Mouse (Mus musculus) right cerebral cortex, postnatal 14 days (tissue): ENCODE measurements around the gene Il1rl2.
"Not testable (repeated sequence)": the region's sequence is repeated elsewhere in the genome, so short reads cannot be mapped to it uniquely, and the experiment has no call there.

Source experiments
- DNase-seq: peaks from one replicate; pipeline ENCODE4 v3.0.0; 2022

The Il1rl2 gene

GRCm38 (mm10) chr1:40324457-40324856 is at the start of gene Il1rl2:
Gene Il1rl2, plus strand, starts transcription at chr1:40324610.
- no peak for DNase-seq

- DNase-seq, result no peak
Measured at GRCm38 (mm10) chr1:40275285-40276013, 49.0 kb upstream of the Il1rl2 start.

GRCm38 (mm10) chr1:40277944-40278343 is 46.5 kb upstream of the Il1rl2 start:
- no peak for DNase-seq

- no peak for DNase-seq
Measured at GRCm38 (mm10) chr1:40278720-40279119, 45.7 kb upstream of the Il1rl2 start.

GRCm38 (mm10) chr1:40279182-40279743 is 45.1 kb upstream of the Il1rl2 start:
- DNase-seq, result no peak

GRCm38 (mm10) chr1:40281950-40282349 is 42.5 kb upstream of the Il1rl2 start:
- no peak for DNase-seq

- no peak for DNase-seq
Measured at GRCm38 (mm10) chr1:40282394-40282793, 42.0 kb upstream of the Il1rl2 start.

GRCm38 (mm10) chr1:40283995-40284394 is 40.4 kb upstream of the Il1rl2 start:
- DNase-seq, result no peak

GRCm38 (mm10) chr1:40290489-40291255 is 33.7 kb upstream of the Il1rl2 start:
- DNase-seq, result no peak

- no peak for DNase-seq
Measured at GRCm38 (mm10) chr1:40292231-40292630, 32.2 kb upstream of the Il1rl2 start.

GRCm38 (mm10) chr1:40293891-40294290 is 30.5 kb upstream of the Il1rl2 start:
- DNase-seq, result no peak

- DNase-seq, result no peak
Measured at GRCm38 (mm10) chr1:40294824-40295223, 29.6 kb upstream of the Il1rl2 start.

- DNase-seq, result no peak
Measured at GRCm38 (mm10) chr1:40298053-40298452, 26.4 kb upstream of the Il1rl2 start.

- DNase-seq, result no peak
Measured at GRCm38 (mm10) chr1:40303179-40303866, 21.1 kb upstream of the Il1rl2 start.

- DNase-seq, result not testable (repeated sequence)
Measured at GRCm38 (mm10) chr1:40304321-40304720, 20.1 kb upstream of the Il1rl2 start.

- no peak for DNase-seq
Measured at GRCm38 (mm10) chr1:40306111-40306510, 18.3 kb upstream of the Il1rl2 start.

- DNase-seq, result no peak
Measured at GRCm38 (mm10) chr1:40311123-40311522, 13.3 kb upstream of the Il1rl2 start.

GRCm38 (mm10) chr1:40311625-40312024 is 12.8 kb upstream of the Il1rl2 start:
- no peak for DNase-seq

GRCm38 (mm10) chr1:40314016-40314415 is 10.4 kb upstream of the Il1rl2 start:
- DNase-seq, result no peak

- DNase-seq, result no peak
Measured at GRCm38 (mm10) chr1:40317657-40318056, 6.8 kb upstream of the Il1rl2 start.

- DNase-seq, result no peak
Measured at GRCm38 (mm10) chr1:40321824-40322223, 2.6 kb upstream of the Il1rl2 start.

GRCm38 (mm10) chr1:40322543-40322942 is 1.9 kb upstream of the Il1rl2 start:
- no peak for DNase-seq

GRCm38 (mm10) chr1:40324955-40325702 is 719 bp downstream of the Il1rl2 start:
- no peak for DNase-seq
